Mouse (Mus musculus): ENCODE data around the gene Tenm4. TPM values are rescaled to one million over a fixed set of nuclear protein-coding genes. Genes with fewer than 3 reads are reported as not detected.

The Tenm4 gene
- polyA plus RNA-seq (2015; fragmentation: Nextera tagmentation; extraction: Ambion mirVana) = 2.0 and 2.4 TPM in 2 replicates

GRCm38 (mm10) chr7:96170924-96171595, at the start of gene Tenm4:
TSS of gene Tenm4 (plus strand) at chr7:96171246.

GRCm38 (mm10) chr7:96951281-96952051, 780.4 kb downstream of the Tenm4 start, which contains the start of gene Nars2:
TSS of gene Nars2 (plus strand) at chr7:96951505.

MicroRNA genes within 50 kb of the gene (microRNA counts, 519-probe panel; counts per million panel counts)
- 88.3 counts per million for microRNA mmu-miR-708
